Mouse (Mus musculus): Measurements from ENCODE around the gene Paox. TPM values are rescaled to one million over a fixed set of nuclear protein-coding genes. Genes with fewer than 3 reads are reported as not detected.
A peak's percentile ranks its signal among the peaks of the same experiment; 100 is the strongest.

Gene Paox
- total and polyA plus RNA-seq, 2 experiments: 59.1 to 86.9 TPM

DNA sequence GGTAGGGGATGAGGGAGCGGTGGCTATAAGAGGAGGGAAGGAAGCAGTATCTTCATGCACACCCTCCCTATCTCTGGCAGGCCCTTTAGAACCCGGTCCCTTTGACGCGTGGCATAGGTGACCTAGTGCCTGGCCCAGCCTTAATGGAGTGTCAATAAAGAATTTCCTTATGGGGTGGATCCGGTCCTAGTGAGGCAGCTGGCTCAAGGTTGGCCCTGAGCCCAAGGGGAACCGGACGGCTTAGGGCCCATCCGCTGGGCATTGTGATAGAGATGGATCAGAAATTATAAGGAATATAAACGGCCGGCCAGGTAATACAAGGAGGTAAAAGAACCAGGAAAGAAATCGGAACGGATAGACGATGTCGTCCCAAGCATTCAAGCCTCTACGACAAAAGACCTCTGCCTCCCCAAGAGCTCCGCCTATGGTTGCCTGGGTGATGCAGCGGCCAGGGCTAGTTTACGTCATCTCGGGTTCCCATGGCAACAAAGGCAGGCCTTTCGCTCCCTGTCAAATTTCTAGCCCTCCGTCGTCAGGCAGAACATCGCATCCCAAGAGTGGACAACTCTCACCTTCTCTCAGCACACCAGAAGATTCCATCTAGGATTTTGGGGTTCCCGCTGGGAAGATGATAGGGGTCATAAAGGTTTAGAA, 35.0 kb upstream of the Paox start:
- Histone ChIP-seq H3K36me3 (ENCODE audit: control insufficient read depth, insufficient read depth, low read length) (no peaks in the 10 kb centered on the region), H3K9ac (ENCODE audit: low read depth, low read length) (no peak overlapping the region), H3K79me2 (ENCODE audit: control insufficient read depth, insufficient read depth, low read length) (no peaks in the 10 kb centered on the region), H3K4me3 (ENCODE audit: insufficient read depth, low read depth, low read length) (no peak overlapping the region), H3K27me3 (ENCODE audit: control insufficient read depth, insufficient read depth, low read length) (peaks cover 10% of the 10 kb centered on the region), H3K4me1 (ENCODE audit: control insufficient read depth, insufficient read depth, low read length) (no peaks in the 10 kb centered on the region), H3K27ac (replicated peaks; ENCODE audit: insufficient read depth, low read depth, low read length) (no peak overlapping the region)
- DNase-seq (ENCODE audit: extremely low read depth, low read depth, low spot score): peak; percentile 59
- no peak for TF ChIP-seq POLR2A (IDR thresholded peaks at IDR 0.05; ENCODE audit: extremely low read depth, insufficient read depth, low read length)
- no peak for TF ChIP-seq CTCF (IDR thresholded peaks at IDR 0.05; ENCODE audit: low read depth, low read length)
- 7% methylated on average over 24 of the region's 24 CpGs for WGBS

GRCm38 (mm10) chr7:140081408-140082241, 34.0 kb upstream of the Paox start:
- Histone ChIP-seq H3K4me3 (ENCODE audit: insufficient read depth, low read depth, low read length) (no peak overlapping the region), H3K27me3 (ENCODE audit: control insufficient read depth, insufficient read depth, low read length) (peaks cover 10% of the 10 kb centered on the region), H3K36me3 (ENCODE audit: control insufficient read depth, insufficient read depth, low read length) (no peaks in the 10 kb centered on the region), H3K79me2 (ENCODE audit: control insufficient read depth, insufficient read depth, low read length) (no peaks in the 10 kb centered on the region), H3K27ac (replicated peaks; ENCODE audit: insufficient read depth, low read depth, low read length) (no peak overlapping the region), H3K4me1 (ENCODE audit: control insufficient read depth, insufficient read depth, low read length) (no peaks in the 10 kb centered on the region), H3K9ac (ENCODE audit: low read depth, low read length) (no peak overlapping the region)
- DNase-seq (ENCODE audit: extremely low read depth, low read depth, low spot score): no peak
- WGBS: 36% methylated on average over 20 of the region's 20 CpGs
- TF ChIP-seq POLR2A (IDR thresholded peaks at IDR 0.05; ENCODE audit: extremely low read depth, insufficient read depth, low read length): no peak
- no peak for TF ChIP-seq CTCF (IDR thresholded peaks at IDR 0.05; ENCODE audit: low read depth, low read length)

GRCm38 (mm10) chr7:140082242-140082678, 33.3 kb upstream of the Paox start, which contains the start of gene Caly:
TSS of gene Caly (minus strand) at chr7:140082548.
- Histone ChIP-seq H3K9ac (ENCODE audit: low read depth, low read length) (no peak within 1 kb of the TSS), H3K27ac (replicated peaks; ENCODE audit: insufficient read depth, low read depth, low read length) (no peak within 1 kb of the TSS), H3K27me3 (ENCODE audit: control insufficient read depth, insufficient read depth, low read length) (peaks cover 10% of the 10 kb centered on the region), H3K36me3 (ENCODE audit: control insufficient read depth, insufficient read depth, low read length) (no peaks in the 10 kb centered on the region), H3K79me2 (ENCODE audit: control insufficient read depth, insufficient read depth, low read length) (no peaks in the 10 kb centered on the region), H3K4me3 (ENCODE audit: insufficient read depth, low read depth, low read length) (no peak within 1 kb of the TSS), H3K4me1 (ENCODE audit: control insufficient read depth, insufficient read depth, low read length) (no peaks in the 10 kb centered on the region)
- no peak for TF ChIP-seq POLR2A (IDR thresholded peaks at IDR 0.05; ENCODE audit: extremely low read depth, insufficient read depth, low read length)
- TF ChIP-seq CTCF (IDR thresholded peaks at IDR 0.05; ENCODE audit: low read depth, low read length): 0 out of 2 replicates have a peak, but pooled peaks have one; percentile 20
- no peak for DNase-seq (ENCODE audit: extremely low read depth, low read depth, low spot score)
- 17% methylated on average over 18 of the region's 18 CpGs for WGBS

DNA sequence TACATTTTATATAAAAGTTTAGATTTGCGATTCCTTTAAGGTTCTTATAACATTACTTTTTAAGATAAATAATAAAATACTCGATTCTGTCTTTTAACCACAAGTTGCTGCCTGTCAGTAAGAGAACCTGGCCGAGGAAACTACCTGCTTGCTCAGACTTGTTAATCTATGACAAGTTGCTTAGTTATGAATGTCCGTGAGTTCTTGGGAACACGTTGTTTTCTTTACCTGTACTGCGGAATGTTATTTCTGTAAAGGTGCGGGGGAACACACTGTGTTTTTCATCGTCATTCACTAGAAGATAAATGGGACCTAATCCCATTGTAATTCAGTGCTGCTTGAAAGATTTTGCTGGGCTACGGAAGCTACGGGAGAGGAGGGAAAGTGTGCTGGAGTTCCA, 25.0 kb upstream of the Paox start:
- no peak overlapping the region for H3K9ac ChIP-seq (ENCODE audit: low read depth, low read length)
- H3K4me1 ChIP-seq (ENCODE audit: control insufficient read depth, insufficient read depth, low read length): no peaks in the 10 kb centered on the region
- H3K79me2 ChIP-seq (ENCODE audit: control insufficient read depth, insufficient read depth, low read length): no peaks in the 10 kb centered on the region
- TF ChIP-seq CTCF (IDR thresholded peaks at IDR 0.05; ENCODE audit: low read depth, low read length) (no peak), POLR2A (IDR thresholded peaks at IDR 0.05; ENCODE audit: extremely low read depth, insufficient read depth, low read length) (no peak)
- H3K36me3 ChIP-seq (ENCODE audit: control insufficient read depth, insufficient read depth, low read length): no peaks in the 10 kb centered on the region
- no peaks in the 10 kb centered on the region for H3K27me3 ChIP-seq (ENCODE audit: control insufficient read depth, insufficient read depth, low read length)
- no peak overlapping the region for H3K27ac ChIP-seq (replicated peaks; ENCODE audit: insufficient read depth, low read depth, low read length)
- 85% methylated on average over 10 of the region's 10 CpGs for WGBS
- no peak overlapping the region for H3K4me3 ChIP-seq (ENCODE audit: insufficient read depth, low read depth, low read length)
- no peak for DNase-seq (ENCODE audit: extremely low read depth, low read depth, low spot score)

DNA sequence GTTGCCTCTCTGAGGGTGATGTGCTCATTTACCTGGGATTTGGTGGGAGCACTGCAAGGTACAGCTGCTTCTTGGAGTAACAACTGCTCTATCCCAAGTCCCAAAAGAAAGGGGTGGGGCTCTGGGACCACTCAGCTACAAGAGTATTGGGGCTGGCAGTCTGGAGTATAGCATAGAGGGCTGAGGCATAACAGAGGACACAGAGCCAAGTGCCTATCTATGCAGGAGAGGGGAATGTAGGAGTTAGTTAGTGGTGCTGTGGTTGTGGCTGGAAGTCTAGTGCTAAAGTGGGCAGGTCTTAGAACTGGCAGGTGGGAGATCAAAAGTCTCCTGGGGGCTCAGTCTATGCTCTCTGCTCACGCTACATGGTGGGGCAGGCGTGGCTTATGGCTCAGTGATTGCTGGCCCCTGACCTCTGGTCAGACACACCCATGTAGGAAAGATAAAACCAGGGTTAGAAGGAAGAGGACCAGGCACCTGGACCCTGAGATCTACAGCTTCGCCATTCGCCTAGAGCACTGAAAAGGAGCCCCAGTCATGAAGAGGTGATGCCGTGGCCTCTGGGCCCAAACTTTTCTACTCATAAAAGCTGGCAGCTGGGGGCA, 22.6 kb upstream of the Paox start, which contains the start of gene Prap1:
TSS of gene Prap1 (plus strand) at position 472 of the 605 bp plus-strand sequence.
- Histone ChIP-seq H3K79me2 (ENCODE audit: control insufficient read depth, insufficient read depth, low read length) (no peaks in the 10 kb centered on the region), H3K36me3 (ENCODE audit: control insufficient read depth, insufficient read depth, low read length) (no peaks in the 10 kb centered on the region), H3K27ac (replicated peaks; ENCODE audit: insufficient read depth, low read depth, low read length) (no peak within 1 kb of the TSS), H3K27me3 (ENCODE audit: control insufficient read depth, insufficient read depth, low read length) (no peaks in the 10 kb centered on the region), H3K4me1 (ENCODE audit: control insufficient read depth, insufficient read depth, low read length) (0 out of 2 replicates have a peak, but pooled peaks cover 2% of the 10 kb centered on the region), H3K9ac (ENCODE audit: low read depth, low read length) (no peak within 1 kb of the TSS), H3K4me3 (ENCODE audit: insufficient read depth, low read depth, low read length) (no peak within 1 kb of the TSS)
- TF ChIP-seq CTCF (IDR thresholded peaks at IDR 0.05; ENCODE audit: low read depth, low read length): no peak
- no peak for TF ChIP-seq POLR2A (IDR thresholded peaks at IDR 0.05; ENCODE audit: extremely low read depth, insufficient read depth, low read length)
- WGBS: 88% methylated on average over 5 of the region's 5 CpGs
- no peak for DNase-seq (ENCODE audit: extremely low read depth, low read depth, low spot score)
